Mouse (Mus musculus) colon, adult 2 months (tissue): ENCODE results near the gene Kcnh4. TPM values are rescaled to one million over a fixed set of nuclear protein-coding genes. Genes with fewer than 3 reads are reported as not detected.

Experiments
- polyA plus RNA-seq: library from polyadenylated mRNA; depleted of rRNA; stranded (reverse); fragments of >200 nt; gene quantifications from 2 replicates; pipeline ENCODE4 v1.2.3, GENCODE M21; 2012; rRNA removed

Gene Kcnh4
- 0.02 and 0.06 TPM in 2 replicates for polyA plus RNA-seq

GRCm38 (mm10) chr11:100759611-100760233 is at the start of gene Kcnh4:
Kcnh4 (minus strand) TSS chr11:100759942.

GRCm38 (mm10) chr11:100770646-100771408 is 11.1 kb upstream of the Kcnh4 start, which contains the start of gene Ghdc:
Ghdc (minus strand) TSS chr11:100770957.

GRCm38 (mm10) chr11:100762831-100763230 is 3.1 kb upstream of the Kcnh4 start, which contains the start of gene Hcrt:
Hcrt (minus strand) TSS chr11:100762931.

GRCm38 (mm10) chr11:100738066-100738604 is 21.6 kb downstream of the Kcnh4 start, which contains the start of gene Rab5c:
Rab5c (minus strand) TSS chr11:100738215.

GRCm38 (mm10) chr11:100713735-100714533 is 45.8 kb downstream of the Kcnh4 start, which contains the start of gene Hspb9:
Hspb9 (plus strand) TSS chr11:100713850.

GRCm38 (mm10) chr11:100711783-100712615 is 47.7 kb downstream of the Kcnh4 start, which contains the start of gene Kat2a:
Kat2a (minus strand) TSS chr11:100712465.

GRCm38 (mm10) chr11:100703851-100704531 is 55.8 kb downstream of the Kcnh4 start, which contains the start of gene Dhx58:
Dhx58 (minus strand) TSS chr11:100704271.

GRCm38 (mm10) chr11:100692164-100692616 is 67.6 kb downstream of the Kcnh4 start, which contains the start of gene Zfp385c:
Zfp385c (minus strand) TSS chr11:100692455.

Other genes with a start within 250 kb of the Kcnh4 start
- gene Acly, start 231.9 kb downstream of the Kcnh4 start, polyA plus RNA-seq, result 144 and 146 TPM in 2 replicates
- gene Ttc25, start 214.3 kb downstream of the Kcnh4 start, polyA plus RNA-seq, result 0.30 and 0.68 TPM in 2 replicates
- gene Cnp, start 185.0 kb downstream of the Kcnh4 start, polyA plus RNA-seq, result 31.3 and 31.6 TPM in 2 replicates
- gene Nkiras2, start 140.7 kb downstream of the Kcnh4 start, polyA plus RNA-seq, result 111 and 127 TPM in 2 replicates
- gene Dnajc7, start 139.8 kb downstream of the Kcnh4 start, polyA plus RNA-seq, result 19.3 and 23.7 TPM in 2 replicates
- gene Zfp385c, start 67.5 kb downstream of the Kcnh4 start, polyA plus RNA-seq, result 0.27 and 0.46 TPM in 2 replicates
- 9.0 and 10.5 TPM in 2 replicates for gene Dhx58, start 55.7 kb downstream of the Kcnh4 start, polyA plus RNA-seq
- 29.3 and 31.9 TPM in 2 replicates for gene Kat2a, start 47.5 kb downstream of the Kcnh4 start, polyA plus RNA-seq
- gene Hspb9, start 46.1 kb downstream of the Kcnh4 start, polyA plus RNA-seq, result not detected in 2 replicates
- 216 and 249 TPM in 2 replicates for gene Rab5c, start 21.7 kb downstream of the Kcnh4 start, polyA plus RNA-seq
- gene Hcrt, start 3.0 kb upstream of the Kcnh4 start, polyA plus RNA-seq, result 0.24 and 0.80 TPM in 2 replicates
- gene Ghdc, start 11.0 kb upstream of the Kcnh4 start, polyA plus RNA-seq, result 17.3 and 18.7 TPM in 2 replicates
- gene Stat5b, start 90.8 kb upstream of the Kcnh4 start, polyA plus RNA-seq, result 17.7 and 20.0 TPM in 2 replicates
- gene Stat5a, start 99.4 kb upstream of the Kcnh4 start, polyA plus RNA-seq, result 14.7 and 15.0 TPM in 2 replicates
- 81.1 and 88.3 TPM in 2 replicates for gene Stat3, start 179.6 kb upstream of the Kcnh4 start, polyA plus RNA-seq
- gene Cavin1, start 210.9 kb upstream of the Kcnh4 start, polyA plus RNA-seq, result 113 and 115 TPM in 2 replicates
- gene Atp6v0a1, start 249.5 kb upstream of the Kcnh4 start, polyA plus RNA-seq, result 55.1 and 69.7 TPM in 2 replicates